Mouse (Mus musculus): ENCODE measurements around the gene Eid3.

Gene Eid3

DNA sequence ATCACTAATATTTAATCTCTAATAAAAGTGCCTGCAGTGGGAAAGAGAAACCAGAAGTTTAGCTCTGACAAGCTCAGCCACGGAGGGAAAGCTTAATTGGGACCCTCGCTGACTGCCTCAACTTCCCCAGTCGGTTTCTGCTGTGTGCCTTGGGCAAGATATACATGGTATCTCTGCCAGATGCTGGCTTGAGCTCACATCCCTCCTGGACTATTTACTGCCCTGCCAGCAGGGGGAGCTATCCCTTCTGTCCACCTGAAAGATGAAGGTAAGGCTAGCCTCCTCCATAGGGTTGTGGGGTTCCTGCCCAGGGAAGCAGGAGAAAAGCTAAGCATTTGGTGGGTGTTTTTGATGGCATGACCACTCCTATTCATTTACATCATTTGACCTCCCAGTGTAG is 43.8 kb downstream of the Eid3 start:
- DNase-seq (ENCODE audit: low spot score), result no peak

DNA sequence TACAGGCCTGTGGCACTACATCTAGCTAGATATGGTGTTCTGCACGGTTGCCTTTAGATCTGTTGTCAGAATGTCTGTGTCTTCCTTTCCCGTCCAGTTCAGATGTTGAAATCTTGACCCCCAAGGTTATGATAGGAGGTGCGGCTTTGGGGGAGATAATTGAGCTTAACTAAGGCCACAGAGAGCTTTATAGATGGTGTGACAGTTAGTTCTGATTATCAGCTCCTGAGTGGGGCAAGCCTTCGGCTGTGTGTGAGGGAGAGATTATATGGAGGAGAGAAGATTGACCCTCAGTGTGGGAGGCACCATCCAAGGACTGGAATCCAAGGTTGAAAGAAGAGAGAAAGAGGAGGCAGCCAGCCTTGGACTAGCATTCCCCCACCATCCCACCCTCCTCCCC is 46.8 kb downstream of the Eid3 start:
- peak; percentile 43 for DNase-seq (ENCODE audit: low spot score)

DNA sequence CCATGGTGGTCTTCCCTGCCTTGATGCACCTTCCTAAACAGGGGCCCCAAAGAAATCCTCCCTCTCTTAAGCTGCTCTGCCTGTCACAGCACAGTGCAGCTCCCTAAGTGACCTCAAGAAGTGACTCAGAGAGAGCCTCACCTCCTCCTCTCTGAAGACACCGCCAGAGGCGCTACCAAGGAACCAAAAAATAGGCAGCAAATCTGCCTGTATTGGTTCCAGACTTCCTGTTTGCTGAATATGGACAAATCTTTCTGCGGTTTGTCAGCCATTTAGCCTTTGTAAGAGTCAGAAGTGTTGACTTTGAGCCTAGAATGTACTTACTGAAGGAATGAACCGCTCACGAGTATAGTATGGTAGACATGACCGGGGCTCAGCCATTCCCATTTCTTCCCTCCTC is 47.3 kb downstream of the Eid3 start:
- no peak for DNase-seq (ENCODE audit: low spot score)

All from ovary, adult 18-20 months (tissue).